Mouse (Mus musculus) embryo, embryonic 9.5 days (tissue): ENCODE measurements around the gene Hrk.

Experiments
- DNase-seq: peaks from one replicate; pipeline ENCODE4 v3.0.0-alpha.2; 2017; ENCODE audit errors: extremely low spot score

The Hrk gene

GRCm38 (mm10) chr5:118164581-118164980 lies at the start of gene Hrk:
Gene Hrk, plus strand, starts transcription at chr5:118164648.
- DNase-seq: no peak

DNA sequence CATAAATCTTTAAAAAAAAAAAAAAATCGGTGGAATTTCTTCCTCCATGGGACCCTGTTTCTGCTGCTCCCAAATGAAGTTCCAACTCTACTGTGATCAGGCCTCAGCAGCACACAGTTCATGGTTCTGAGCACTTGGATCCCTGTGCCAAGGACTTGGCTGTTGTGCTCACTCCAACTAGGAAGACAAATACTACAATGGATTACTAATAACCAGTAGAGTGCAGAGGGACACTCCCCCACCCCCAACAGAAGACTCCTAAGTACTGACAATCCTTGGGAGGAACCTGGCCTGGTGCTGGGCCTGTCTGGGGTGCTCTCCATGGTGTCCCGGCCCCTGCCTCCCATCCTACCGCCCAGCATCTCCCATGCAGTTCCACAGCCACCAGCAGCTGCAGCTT lies 46.1 kb upstream of the Hrk start:
- no peak for DNase-seq

DNA sequence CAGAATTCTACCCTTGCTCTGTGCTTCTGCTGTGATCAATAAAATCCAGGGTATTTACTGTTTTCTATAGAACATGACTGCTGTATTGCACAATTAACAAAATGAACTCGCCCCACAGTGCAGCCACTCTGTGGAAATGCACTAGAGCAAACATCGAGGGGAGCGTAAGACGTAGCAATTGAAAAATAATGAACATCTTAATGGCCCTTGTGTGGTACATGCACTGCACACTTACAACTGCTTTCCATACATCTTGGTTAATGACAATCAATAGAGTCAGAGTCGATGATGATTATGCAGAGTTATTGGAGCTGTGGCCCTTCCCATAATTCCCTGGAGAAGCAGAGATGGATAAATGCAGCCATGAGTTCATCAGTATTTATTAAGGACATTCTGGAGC lies 45.5 kb upstream of the Hrk start:
- DNase-seq: no peak

DNA sequence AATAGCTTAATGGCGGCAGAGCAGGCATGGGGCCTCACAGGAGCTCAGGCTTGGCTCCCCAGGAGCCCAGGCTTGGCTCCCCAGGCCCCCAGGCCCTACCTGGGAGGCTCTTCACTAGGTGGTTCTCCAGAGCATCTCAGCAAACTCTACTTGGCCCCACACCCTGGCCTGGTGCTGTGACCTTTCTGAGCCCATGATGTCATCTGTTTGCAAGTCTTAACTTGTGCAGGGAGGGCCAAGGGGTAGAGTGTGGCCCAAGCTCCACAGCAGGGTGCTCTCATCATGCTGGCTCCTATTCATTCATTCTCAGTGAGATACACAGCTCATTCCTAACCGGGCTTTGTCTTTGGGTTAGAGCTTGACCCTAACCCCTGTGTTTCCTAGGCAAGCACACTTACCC lies 43.8 kb upstream of the Hrk start:
- DNase-seq: no peak

GRCm38 (mm10) chr5:118121928-118122327 lies 42.5 kb upstream of the Hrk start:
- DNase-seq: no peak

DNA sequence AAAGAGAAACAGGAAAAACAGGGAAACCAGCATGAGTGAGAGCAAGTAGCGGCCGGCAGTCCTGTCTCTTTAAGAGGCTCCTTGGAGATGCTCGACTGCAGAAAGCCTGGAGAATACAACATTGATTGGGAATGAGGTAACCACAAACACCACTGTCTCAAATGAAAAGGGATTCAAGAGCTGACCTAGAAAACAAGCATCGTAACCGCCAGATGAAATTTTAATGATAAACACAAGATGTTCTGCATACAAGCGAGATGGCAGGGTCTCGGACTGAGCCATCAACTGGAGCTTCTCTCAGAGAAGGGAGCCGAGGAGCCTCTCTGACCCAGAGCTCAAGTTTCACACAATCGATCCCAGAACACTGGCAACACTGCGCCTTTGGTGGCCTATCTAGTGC lies 41.4 kb upstream of the Hrk start:
- peak; percentile 16 for DNase-seq

DNA sequence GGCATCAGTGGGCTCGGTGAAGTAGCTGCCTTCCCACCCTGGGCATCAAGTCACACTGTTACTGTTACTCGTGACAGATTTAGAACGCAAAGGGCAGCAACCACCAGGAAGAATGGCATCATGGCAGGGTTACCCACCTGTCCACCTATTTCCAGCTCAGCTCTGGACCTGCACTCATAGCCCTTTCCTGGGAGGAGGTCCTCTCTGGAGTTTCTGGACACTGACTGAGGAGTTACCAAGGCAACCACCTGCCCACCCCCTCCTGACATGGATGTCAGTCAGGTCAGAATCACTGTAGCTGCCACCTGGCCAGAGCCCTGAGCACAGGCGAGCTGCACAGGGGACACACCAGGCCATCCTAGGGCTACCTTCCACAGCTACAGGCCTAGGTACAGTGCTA lies 37.8 kb upstream of the Hrk start:
- no peak for DNase-seq

DNA sequence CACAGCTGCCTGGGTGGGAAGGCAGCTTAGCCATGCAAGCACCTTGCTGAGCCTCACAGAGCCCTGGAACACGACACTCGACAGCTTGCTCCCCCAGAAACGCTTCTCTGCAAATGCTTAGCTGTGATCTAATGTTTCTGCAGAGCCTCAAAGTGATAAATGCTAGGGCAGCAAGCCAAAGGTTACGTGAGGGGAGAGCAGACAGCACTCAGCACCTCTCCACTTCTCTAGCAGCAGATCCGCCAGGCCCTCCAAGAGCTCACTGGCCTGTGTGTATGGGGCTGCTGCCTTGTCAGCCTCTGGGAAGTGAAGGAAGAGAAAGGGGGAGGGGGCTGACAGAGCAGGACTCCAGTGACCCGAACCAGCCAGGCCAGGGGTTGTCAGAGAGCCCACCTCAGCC lies 36.2 kb upstream of the Hrk start:
- no peak for DNase-seq

GRCm38 (mm10) chr5:118128651-118129050 lies 35.8 kb upstream of the Hrk start:
- DNase-seq: no peak

GRCm38 (mm10) chr5:118136391-118136790 lies 28.1 kb upstream of the Hrk start:
- DNase-seq: no peak

- no peak for DNase-seq
Measured at GRCm38 (mm10) chr5:118139630-118140029, 24.8 kb upstream of the Hrk start.

GRCm38 (mm10) chr5:118142471-118142870 lies 22.0 kb upstream of the Hrk start:
- DNase-seq: no peak

DNA sequence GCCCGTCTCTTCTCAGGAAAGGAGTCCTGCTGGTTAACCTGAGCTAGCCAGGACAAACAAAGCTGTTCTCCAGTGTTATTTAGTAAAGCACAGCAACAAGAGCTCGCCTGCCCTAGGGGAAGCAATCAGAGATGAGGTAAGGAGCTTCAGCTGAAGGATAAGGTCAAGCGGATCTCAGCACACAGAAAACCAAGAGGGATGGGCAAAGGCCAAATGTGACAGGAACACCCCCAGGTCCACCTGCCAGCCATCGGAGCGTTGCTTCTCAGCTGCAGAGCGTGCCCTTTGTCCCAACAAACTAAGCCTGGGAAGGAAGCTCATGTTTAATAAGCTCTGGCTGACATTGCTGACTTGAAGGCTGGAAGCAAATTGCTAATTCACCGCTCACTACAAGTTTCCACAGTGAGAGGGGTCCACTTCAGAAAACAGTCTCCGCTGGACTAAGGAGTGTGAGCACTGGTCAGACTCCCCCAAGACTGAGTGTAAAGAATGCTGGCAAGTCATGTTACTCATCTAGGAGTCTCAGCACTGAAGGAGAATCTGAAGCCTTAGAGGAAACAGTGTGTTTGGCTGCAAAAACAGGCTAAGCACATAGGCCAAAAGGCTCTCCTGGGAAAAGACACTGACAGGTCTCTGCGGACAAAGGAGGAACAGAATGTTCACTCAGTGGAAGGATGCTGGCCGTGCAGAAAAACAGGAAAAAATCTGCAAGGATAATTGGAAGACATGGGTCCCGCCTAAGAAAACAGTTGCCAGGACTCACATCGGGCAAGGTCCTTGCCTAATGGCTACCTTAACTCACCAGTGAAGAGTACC lies 21.0 kb upstream of the Hrk start:
- DNase-seq: no peak

DNA sequence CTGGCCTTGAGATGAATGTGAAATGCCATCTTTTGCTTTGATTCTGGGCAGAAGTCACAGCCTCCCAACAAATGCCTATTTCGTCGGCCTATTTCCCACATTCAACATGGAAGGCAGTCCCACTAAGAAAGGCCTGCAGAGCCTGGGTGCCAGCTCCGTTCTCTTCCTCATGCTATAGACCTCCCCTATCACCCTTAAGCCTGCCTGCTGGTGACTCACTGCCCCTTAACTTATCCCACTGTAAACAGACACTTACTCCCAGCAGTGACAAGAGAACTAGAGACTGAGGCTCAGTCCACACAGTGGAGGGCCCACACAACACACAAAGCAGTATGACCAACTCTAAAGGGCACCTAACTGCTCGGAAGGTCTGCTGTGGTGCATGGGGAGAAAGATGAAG lies 20.1 kb upstream of the Hrk start:
- no peak for DNase-seq

GRCm38 (mm10) chr5:118144770-118145169 lies 19.7 kb upstream of the Hrk start:
- no peak for DNase-seq

GRCm38 (mm10) chr5:118145458-118145857 lies 19.0 kb upstream of the Hrk start:
- DNase-seq: no peak

- DNase-seq: no peak
Measured at GRCm38 (mm10) chr5:118145999-118146679, 18.3 kb upstream of the Hrk start.

DNA sequence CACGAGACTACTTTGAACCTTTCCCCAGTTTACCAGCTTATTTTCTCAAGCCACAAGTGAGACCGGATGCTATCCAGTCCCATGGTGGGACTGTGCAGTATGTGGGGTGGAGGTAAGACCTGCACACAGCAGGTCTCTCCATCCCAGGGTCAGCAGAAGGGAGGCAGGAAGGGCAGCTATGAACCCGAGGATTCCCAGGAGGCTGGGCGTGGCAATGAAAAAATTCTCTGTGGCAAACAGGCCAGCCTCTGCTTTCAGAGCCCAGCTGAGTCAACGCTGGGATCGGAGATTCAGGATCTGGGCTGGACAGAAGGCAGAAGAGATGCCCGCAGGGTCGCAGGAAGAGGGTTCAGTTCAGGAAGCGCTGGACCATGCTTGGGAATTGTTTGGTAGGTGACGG lies 17.2 kb upstream of the Hrk start:
- DNase-seq: no peak

- no peak for DNase-seq
Measured at GRCm38 (mm10) chr5:118149711-118150110, 14.7 kb upstream of the Hrk start.

- peak; percentile 90 for DNase-seq
Measured at GRCm38 (mm10) chr5:118154839-118155564, 9.4 kb upstream of the Hrk start, which contains the start of gene Fbxw8. Gene Fbxw8, minus strand, starts transcription at chr5:118155464.

DNA sequence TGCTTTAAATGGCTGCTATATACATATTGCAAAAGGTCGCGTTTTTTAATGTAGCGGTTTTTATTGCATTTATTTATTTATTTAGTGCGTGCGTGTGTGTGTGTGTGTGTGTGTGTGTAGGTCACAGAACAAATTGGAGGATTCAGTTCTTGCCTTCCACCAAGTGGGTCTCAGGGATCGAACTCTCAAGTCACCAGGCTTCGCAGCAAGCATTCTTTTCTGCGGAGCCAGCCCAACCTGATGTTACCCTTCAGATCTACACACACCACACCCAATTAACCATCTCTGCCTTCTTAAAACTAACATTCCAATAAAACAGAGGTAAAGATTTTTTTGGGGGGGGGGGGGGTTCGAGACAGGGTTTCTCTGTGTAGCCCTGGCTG lies 8.9 kb upstream of the Hrk start:
- DNase-seq: no peak

DNA sequence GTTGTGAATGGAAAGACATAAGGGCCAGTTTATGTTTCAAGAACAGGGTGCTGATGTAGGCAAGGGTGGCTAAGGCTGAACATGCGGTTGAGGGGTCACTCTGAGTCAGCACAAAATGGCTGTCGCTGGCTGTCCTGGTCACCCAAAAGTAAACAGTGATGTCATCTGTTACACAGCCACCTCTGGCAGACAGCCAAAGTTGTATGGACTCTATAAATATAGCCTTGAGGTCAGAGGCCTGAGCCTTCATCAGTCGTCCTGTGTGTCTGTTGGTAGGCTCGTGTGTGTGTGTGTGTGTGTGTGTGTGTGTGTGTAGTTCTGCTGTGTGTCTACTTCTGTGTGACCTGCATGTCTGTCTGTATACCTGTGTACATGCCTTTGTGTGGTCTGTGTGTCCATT lies 7.5 kb upstream of the Hrk start:
- DNase-seq: no peak

GRCm38 (mm10) chr5:118160691-118161090 lies 3.8 kb upstream of the Hrk start:
- no peak for DNase-seq
